Mouse (Mus musculus) forebrain, embryonic 16.5 days (tissue): Measurements from ENCODE around the gene Sppl3. TPM values are rescaled to one million over a fixed set of nuclear protein-coding genes. Genes with fewer than 3 reads are reported as not detected.
"Not testable (repeated sequence)": the region's sequence is repeated elsewhere in the genome, so short reads cannot be mapped to it uniquely, and the experiment has no call there.

Experiments
- ATAC-seq: fragments of 200-750 bp; cut with Nextera tagmentation; 2 replicates; pipeline ENCODE4 v1.8.0; 2017; ENCODE audit warnings: mild to moderate bottlenecking, moderate library complexity
- H3K27ac ChIP-seq: fragments of 300-500 bp; sonication (generic); 2 replicates; pipeline ENCODE4 v1.5.1; 2014; ENCODE audit warnings: low read length, control low read depth
- H3K27me3 ChIP-seq: fragments of 300-500 bp; sonication (generic); replicated peaks from 2 replicates; pipeline ENCODE4 v1.6.1; 2014; ENCODE audit warnings: low read length; ENCODE audit not compliant: control insufficient read depth, insufficient read depth
- H3K36me3 ChIP-seq: fragments of 300-500 bp; sonication (generic); 2 replicates; pipeline ENCODE4 v1.6.1; 2014; ENCODE audit not compliant: control insufficient read depth, insufficient read depth
- H3K4me1 ChIP-seq: fragments of 300-500 bp; sonication (generic); replicated peaks from 2 replicates; pipeline ENCODE4 v1.6.1; 2014; ENCODE audit warnings: low read length; ENCODE audit not compliant: control insufficient read depth, insufficient read depth
- H3K4me2 ChIP-seq: fragments of 300-500 bp; sonication (generic); 2 replicates; pipeline ENCODE4 v1.6.1; 2014; ENCODE audit warnings: mild to moderate bottlenecking, low read length, control low read depth
- H3K4me3 ChIP-seq: fragments of 300-500 bp; sonication (generic); replicated peaks from 2 replicates; pipeline ENCODE4 v1.5.1; 2014; ENCODE audit warnings: mild to moderate bottlenecking, low read length, control low read depth
- H3K9ac ChIP-seq: fragments of 300-500 bp; sonication (generic); replicated peaks from 2 replicates; pipeline ENCODE4 v1.6.1; 2014; ENCODE audit warnings: low read depth, low read length, control low read depth
- H3K9me3 ChIP-seq: fragments of 300-500 bp; sonication (generic); 2 replicates; pipeline ENCODE4 v1.6.1; 2016; ENCODE audit warnings: low read length; ENCODE audit not compliant: control insufficient read depth
- WGBS: fragments of 180-500 bp; shearing (Covaris S2); extraction: QIAGEN DNeasy Blood & Tissue Kit; methylation state at CpG from one replicate; pipeline ENCODE4 v1.1.7; 2014; 5-methylcytosine and 5-hydroxymethylcytosine counted together
- polyA plus RNA-seq: library from polyadenylated mRNA; unstranded; fragments of >200 nt; fragmentation: Nextera tagmentation; extraction: Ambion mirVana; gene quantifications from 2 replicates; pipeline ENCODE4 v1.2.1, GENCODE M21; 2015

Sppl3 gene
- polyA plus RNA-seq, 1 experiment from 2014 or later: 16.6 TPM

DNA sequence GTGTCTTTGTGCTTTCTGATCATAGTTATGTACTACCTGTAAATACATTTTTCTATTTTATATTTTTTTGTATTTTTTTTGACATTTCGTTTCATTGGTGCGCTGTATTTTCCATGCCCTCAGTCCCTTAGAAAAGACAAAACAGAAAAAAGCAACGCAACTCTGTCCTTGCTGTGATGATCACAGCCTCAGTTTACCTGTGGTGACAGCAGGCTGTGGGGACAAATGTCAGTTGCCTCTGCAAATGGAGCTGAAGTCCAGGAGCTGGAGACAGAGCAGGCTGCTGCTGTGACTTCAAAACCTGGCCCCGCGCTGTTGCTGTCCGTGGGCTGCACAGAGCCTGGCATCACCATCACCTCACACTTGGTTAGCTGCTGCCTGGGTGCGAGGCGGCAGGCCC is 87.3 kb downstream of the Sppl3 start, which contains the start of gene Gm10401:
Gm10401 (minus strand) TSS at position 101 of the 400 bp plus-strand sequence.
- Histone ChIP-seq H3K4me1 (no peaks in the 10 kb centered on the region), H3K36me3 (peaks cover 22% of the 10 kb centered on the region), H3K4me2 (no peak within 1 kb of the TSS), H3K4me3 (no peak within 1 kb of the TSS), H3K9me3 (no peaks in the 10 kb centered on the region), H3K27me3 (no peaks in the 10 kb centered on the region), H3K9ac (no peak within 1 kb of the TSS), H3K27ac (no peak within 1 kb of the TSS)
- no peak for ATAC-seq
- 96% methylated on average over 8 of the region's 8 CpGs for WGBS

DNA sequence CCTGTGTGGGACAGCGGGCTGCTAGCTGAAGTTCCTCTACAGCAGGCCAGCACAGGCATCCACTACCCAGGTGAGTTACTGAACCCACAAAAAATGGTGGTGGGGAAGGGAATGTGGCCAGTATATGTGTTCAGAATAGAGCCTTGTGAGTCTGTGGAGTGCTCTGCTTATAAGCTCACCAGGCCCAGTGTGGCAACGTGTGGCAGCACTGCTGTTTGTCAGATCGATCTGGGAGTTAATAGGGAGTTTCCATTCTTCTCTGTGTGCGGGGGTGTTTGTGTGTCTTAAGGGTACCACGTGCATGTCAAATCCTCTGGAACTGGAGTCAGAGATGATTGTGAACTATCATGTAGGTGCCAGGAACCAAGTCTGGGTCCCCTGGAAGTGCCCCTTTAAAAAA is 88.6 kb downstream of the Sppl3 start:
- H3K27ac ChIP-seq: no peak overlapping the region
- peaks cover 22% of the 10 kb centered on the region for H3K36me3 ChIP-seq
- no peaks in the 10 kb centered on the region for H3K27me3 ChIP-seq
- no peaks in the 10 kb centered on the region for H3K9me3 ChIP-seq
- H3K4me2 ChIP-seq: no peak overlapping the region
- H3K4me1 ChIP-seq: no peaks in the 10 kb centered on the region
- no peak overlapping the region for H3K4me3 ChIP-seq
- WGBS: 81% methylated on average over 5 of the region's 5 CpGs
- ATAC-seq: no peak
- no peak overlapping the region for H3K9ac ChIP-seq

DNA sequence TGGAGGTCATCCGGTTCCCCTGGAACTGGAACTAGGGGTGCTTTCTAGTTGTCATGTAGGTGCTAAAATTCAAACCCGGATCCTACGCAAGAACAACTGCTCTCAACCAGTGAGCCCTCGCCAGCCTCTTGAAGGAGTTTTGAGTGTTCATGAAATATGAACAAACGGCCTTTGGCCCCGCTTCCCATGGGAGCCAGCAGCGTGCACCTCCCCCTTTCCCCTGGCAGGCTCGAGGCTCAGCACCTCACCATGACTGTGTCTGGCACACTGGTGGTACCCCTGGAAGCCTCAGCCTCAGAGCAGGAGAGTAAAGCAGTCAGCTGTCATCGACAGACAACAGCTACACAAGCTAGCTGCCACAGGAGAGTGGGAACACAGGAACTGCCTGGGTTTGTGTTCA is 89.1 kb downstream of the Sppl3 start:
- Histone ChIP-seq H3K4me2 (no peak overlapping the region), H3K27me3 (no peaks in the 10 kb centered on the region), H3K27ac (no peak overlapping the region), H3K36me3 (peaks cover 20% of the 10 kb centered on the region), H3K4me1 (no peaks in the 10 kb centered on the region), H3K9ac (no peak overlapping the region), H3K4me3 (no peak overlapping the region), H3K9me3 (no peaks in the 10 kb centered on the region)
- 89% methylated on average over 9 of the region's 9 CpGs for WGBS
- no peak for ATAC-seq

DNA sequence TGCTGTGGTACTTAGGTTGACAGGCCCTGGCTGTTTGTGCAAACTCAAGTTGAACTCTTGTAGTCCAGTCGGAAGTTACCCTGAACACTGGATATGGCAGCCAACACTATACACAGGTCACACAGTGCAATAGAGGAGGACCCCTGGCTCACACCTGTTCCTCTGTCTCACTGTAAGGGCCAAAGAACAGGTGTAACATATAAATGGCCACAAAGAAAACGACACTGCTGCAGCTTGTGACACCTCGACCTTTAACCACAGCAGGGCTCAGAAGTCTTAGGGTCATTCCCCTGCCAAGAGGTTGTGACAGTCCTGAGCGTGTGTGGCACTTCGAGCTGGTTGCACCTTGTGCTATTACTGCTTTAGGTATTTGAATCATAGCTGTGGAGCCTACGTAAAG is 89.5 kb downstream of the Sppl3 start:
- H3K4me3 ChIP-seq: no peak overlapping the region
- no peaks in the 10 kb centered on the region for H3K27me3 ChIP-seq
- no peak overlapping the region for H3K4me2 ChIP-seq
- H3K36me3 ChIP-seq: peaks cover 18% of the 10 kb centered on the region
- no peaks in the 10 kb centered on the region for H3K9me3 ChIP-seq
- WGBS: 90% methylated on average over 6 of the region's 6 CpGs
- H3K9ac ChIP-seq: no peak overlapping the region
- ATAC-seq: no peak
- H3K4me1 ChIP-seq: no peaks in the 10 kb centered on the region
- H3K27ac ChIP-seq: no peak overlapping the region

DNA sequence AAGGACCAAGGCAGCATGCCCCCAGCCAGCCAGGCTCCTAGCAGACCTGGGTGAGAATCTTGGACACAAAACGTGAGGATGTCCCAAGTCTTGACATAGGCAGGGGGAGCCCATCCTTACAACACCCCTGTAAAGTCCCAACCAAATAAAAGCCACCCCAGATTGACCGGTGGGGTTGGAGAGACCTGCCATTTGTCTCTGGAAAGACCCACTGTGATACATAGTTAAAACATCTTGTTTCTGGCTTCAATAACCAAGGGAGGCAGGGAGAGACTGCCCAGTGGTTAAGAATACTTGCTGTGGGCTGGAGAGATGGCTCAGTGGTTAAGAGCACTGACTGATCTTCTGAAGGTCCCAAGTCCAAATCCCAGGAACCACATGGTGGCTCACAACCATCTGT is 91.3 kb downstream of the Sppl3 start:
- no peak overlapping the region for H3K4me2 ChIP-seq
- peaks cover 14% of the 10 kb centered on the region for H3K36me3 ChIP-seq
- H3K9ac ChIP-seq: no peak overlapping the region
- H3K27me3 ChIP-seq: no peaks in the 10 kb centered on the region
- no peaks in the 10 kb centered on the region for H3K9me3 ChIP-seq
- 83% methylated on average over 2 of the region's 2 CpGs for whole genome bisulfite sequencing
- ATAC-seq: no peak
- H3K27ac ChIP-seq: no peak overlapping the region
- no peaks in the 10 kb centered on the region for H3K4me1 ChIP-seq
- no peak overlapping the region for H3K4me3 ChIP-seq

DNA sequence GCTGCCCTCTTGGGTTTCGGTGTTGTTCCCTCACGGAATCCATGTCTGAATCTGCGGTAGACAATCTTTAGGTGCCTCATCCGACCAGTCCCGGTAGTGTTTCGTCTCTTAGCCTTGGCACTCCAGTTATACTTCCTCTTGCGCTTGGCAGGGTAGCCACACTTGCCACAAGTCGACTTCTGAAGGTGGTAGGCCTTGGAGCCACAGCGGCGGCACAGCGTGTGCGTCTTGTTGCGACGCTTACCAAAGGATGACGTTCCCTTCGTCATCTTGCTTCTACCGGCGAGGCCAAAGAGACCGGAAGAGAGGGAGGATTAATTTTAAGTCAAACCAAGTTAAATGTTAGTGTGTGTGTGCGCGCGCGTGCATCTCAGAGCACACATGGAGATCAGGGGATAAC is 92.3 kb downstream of the Sppl3 start:
- not testable (repeated sequence) for H3K27ac ChIP-seq, H3K4me2 ChIP-seq, H3K9me3 ChIP-seq, H3K9ac ChIP-seq, H3K4me1 ChIP-seq, H3K27me3 ChIP-seq, H3K4me3 ChIP-seq, H3K36me3 ChIP-seq, ATAC-seq
- 97% methylated on average over 23 of the region's 23 CpGs for WGBS

DNA sequence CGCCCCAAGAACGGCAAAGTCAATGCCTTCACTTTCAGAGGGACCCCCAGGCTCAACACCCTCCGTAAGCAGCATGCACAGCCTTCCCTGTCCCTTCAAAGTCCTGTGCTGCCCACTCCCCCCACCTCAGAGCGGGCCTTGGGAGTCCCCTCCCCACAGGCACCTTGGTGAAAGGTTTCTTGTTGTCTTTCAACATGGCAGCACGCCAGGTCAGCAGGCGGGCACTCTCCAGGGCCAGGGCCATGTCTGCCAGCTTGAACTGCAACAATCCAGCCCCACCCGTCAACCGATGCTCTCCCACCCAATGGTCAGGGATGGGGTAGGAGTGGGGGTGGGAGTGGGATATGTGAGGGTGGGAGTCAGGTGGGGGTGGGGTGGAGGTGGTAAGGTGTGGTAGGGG is 100.2 kb downstream of the Sppl3 start:
- Histone ChIP-seq H3K27me3 (no peaks in the 10 kb centered on the region), H3K36me3 (no peaks in the 10 kb centered on the region), H3K9ac (no peak overlapping the region), H3K4me2 (no peak overlapping the region), H3K4me3 (no peak overlapping the region), H3K27ac (no peak overlapping the region), H3K4me1 (no peaks in the 10 kb centered on the region), H3K9me3 (no peaks in the 10 kb centered on the region)
- ATAC-seq: no peak
- 79% methylated on average over 8 of the region's 8 CpGs for WGBS

DNA sequence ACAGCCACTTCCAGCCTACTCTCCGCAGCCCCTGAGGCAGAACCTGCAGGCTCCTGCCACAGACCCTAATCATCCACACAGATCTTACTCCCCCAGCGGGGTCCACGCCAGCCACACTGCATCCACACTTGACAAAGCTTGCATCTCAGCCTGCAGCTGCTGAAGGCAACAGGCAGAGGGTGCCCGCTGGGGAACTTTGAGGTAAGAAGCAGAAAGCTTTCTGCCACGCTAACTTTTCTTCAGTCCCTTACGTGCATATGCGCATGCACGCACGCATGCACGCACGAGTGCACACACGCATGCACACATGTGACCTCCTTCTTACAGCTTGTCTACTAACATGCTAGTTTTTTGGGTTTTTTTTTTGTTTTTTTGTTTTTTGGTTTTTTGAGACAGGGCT is 102.3 kb downstream of the Sppl3 start:
- no peaks in the 10 kb centered on the region for H3K27me3 ChIP-seq
- no peak overlapping the region for H3K4me3 ChIP-seq
- no peak overlapping the region for H3K4me2 ChIP-seq
- H3K9ac ChIP-seq: no peak overlapping the region
- 95% methylated on average over 12 of the region's 12 CpGs for WGBS
- H3K9me3 ChIP-seq: no peaks in the 10 kb centered on the region
- no peaks in the 10 kb centered on the region for H3K4me1 ChIP-seq
- no peak overlapping the region for H3K27ac ChIP-seq
- no peak for ATAC-seq
- no peaks in the 10 kb centered on the region for H3K36me3 ChIP-seq

DNA sequence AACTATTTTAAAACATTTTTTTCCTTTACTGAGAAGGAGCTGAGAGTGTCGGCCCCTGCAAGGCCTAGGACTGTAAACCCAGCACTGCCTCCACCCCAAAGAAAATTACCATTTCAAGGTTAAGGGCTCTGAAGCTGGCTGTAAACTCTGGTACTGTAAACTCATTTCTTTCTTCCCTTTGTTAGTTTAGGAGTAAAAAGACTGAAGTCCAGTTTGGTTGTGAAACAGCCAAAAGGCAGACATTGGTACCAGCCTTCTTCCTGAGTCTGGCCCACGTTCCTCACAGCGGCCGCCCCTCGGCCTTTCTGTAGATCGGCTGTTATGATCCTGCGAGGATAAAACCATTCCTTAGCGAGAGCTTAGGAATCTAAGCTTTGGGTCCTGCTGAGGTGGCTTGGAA is 103.6 kb downstream of the Sppl3 start:
- H3K4me3 ChIP-seq: no peak overlapping the region
- no peak overlapping the region for H3K4me2 ChIP-seq
- WGBS: 92% methylated on average over 8 of the region's 8 CpGs
- H3K9me3 ChIP-seq: no peaks in the 10 kb centered on the region
- H3K27me3 ChIP-seq: no peaks in the 10 kb centered on the region
- no peak for ATAC-seq
- H3K9ac ChIP-seq: no peak overlapping the region
- H3K27ac ChIP-seq: no peak overlapping the region
- no peaks in the 10 kb centered on the region for H3K36me3 ChIP-seq
- H3K4me1 ChIP-seq: peaks cover 9% of the 10 kb centered on the region

DNA sequence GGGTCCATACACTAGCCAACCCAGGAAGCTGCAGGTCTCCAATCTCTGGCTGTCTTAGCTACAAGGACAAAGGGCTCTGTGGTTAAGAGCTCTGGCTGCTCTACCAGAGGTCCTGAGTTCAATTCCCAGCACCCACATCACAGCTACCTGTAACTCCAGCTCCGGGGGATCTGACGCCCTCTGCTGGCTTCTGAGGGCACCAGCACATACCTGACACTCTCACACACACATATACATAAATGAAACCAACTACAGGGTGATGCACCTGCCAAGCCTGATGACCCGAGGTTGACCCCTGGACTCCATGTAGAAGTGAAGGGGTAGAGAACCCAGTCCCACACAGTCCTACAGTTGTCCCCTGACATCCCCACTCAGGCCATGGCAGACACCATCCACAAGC is 105.5 kb downstream of the Sppl3 start:
- Histone ChIP-seq H3K4me2 (no peak overlapping the region), H3K9me3 (no peaks in the 10 kb centered on the region), H3K36me3 (no peaks in the 10 kb centered on the region), H3K4me1 (peaks cover 11% of the 10 kb centered on the region), H3K9ac (no peak overlapping the region), H3K27ac (no peak overlapping the region), H3K4me3 (no peak overlapping the region), H3K27me3 (no peaks in the 10 kb centered on the region)
- ATAC-seq: no peak
- WGBS: 93% methylated on average over 3 of the region's 3 CpGs
